Mouse (Mus musculus) myocyte (in vitro differentiated cells): ENCODE results near the gene Wwox. TPM values are rescaled to one million over a fixed set of nuclear protein-coding genes. Genes with fewer than 3 reads are reported as not detected.

Experiments
- H3K27me3 ChIP-seq: one replicate; pipeline ENCODE4 v1.6.1; 2011; ENCODE audit not compliant: control insufficient read depth, insufficient read depth, insufficient read length
- H3K36me3 ChIP-seq: one replicate; pipeline ENCODE4 v1.6.1; 2011; ENCODE audit not compliant: control insufficient read depth, insufficient read depth
- H3K4me2 ChIP-seq: one replicate; pipeline ENCODE4 v1.6.1; 2011; ENCODE audit warnings: low read depth, control low read depth
- H3K4me3 ChIP-seq: one replicate; pipeline ENCODE4 v1.5.1; 2011; ENCODE audit warnings: mild to moderate bottlenecking, control low read depth, moderate library complexity
- H3K79me2 ChIP-seq: one replicate; pipeline ENCODE4 v1.6.1; 2011; ENCODE audit not compliant: control insufficient read depth, insufficient read depth
- H3ac ChIP-seq: one replicate; pipeline ENCODE4 v1.6.1; 2011; ENCODE audit not compliant: control insufficient read depth, insufficient read length
- CEBPB ChIP-seq: IDR thresholded peaks from 2 replicates; pipeline ENCODE4 v1.6.1; 2011; ENCODE audit warnings: mild to moderate bottlenecking, moderate library complexity; ENCODE audit not compliant: poor library complexity, insufficient read depth, severe bottlenecking
- E2F4 ChIP-seq: IDR thresholded peaks from one replicate; pipeline ENCODE4 v1.6.1; 2011; ENCODE audit warnings: mild to moderate bottlenecking, control low read depth, moderate library complexity; ENCODE audit not compliant: insufficient read depth
- MAX ChIP-seq: IDR thresholded peaks from one replicate; pipeline ENCODE4 v1.6.1; 2011; ENCODE audit warnings: low read depth, mild to moderate bottlenecking, control low read depth
- MYOD1 ChIP-seq, 3 experiments: IDR thresholded peaks; one replicate each; pipeline ENCODE4 v1.6.1; 2011; ENCODE audit warnings: control low read depth in 2 of 3, low read depth in 2 of 3, mild to moderate bottlenecking in 2 of 3, moderate library complexity in 1 of 3; ENCODE audit not compliant: insufficient read length in 2 of 3, control insufficient read depth in 1 of 3
- MYOG ChIP-seq, 3 experiments: IDR thresholded peaks; one replicate each; pipeline ENCODE4 v1.6.1; 2011; ENCODE audit warnings: control low read depth in 2 of 3, low read depth in 2 of 3, mild to moderate bottlenecking in 2 of 3; ENCODE audit not compliant: insufficient read length in 2 of 3, control insufficient read depth in 1 of 3, insufficient read depth in 1 of 3
- POLR2A ChIP-seq: IDR thresholded peaks from one replicate; pipeline ENCODE4 v1.6.1; 2011; ENCODE audit warnings: low read depth, mild to moderate bottlenecking, control low read depth, moderate library complexity; ENCODE audit not compliant: insufficient read length
- POLR2AphosphoS2 ChIP-seq: IDR thresholded peaks from one replicate; pipeline ENCODE4 v1.6.1; 2011; ENCODE audit warnings: low read depth, control low read depth; ENCODE audit not compliant: insufficient read length
- REST ChIP-seq: IDR thresholded peaks from one replicate; pipeline ENCODE4 v1.6.1; 2011; ENCODE audit warnings: mild to moderate bottlenecking, control low read depth, moderate library complexity; ENCODE audit not compliant: insufficient read depth, insufficient read length
- SRF ChIP-seq: IDR thresholded peaks from one replicate; pipeline ENCODE4 v1.6.1; 2011; ENCODE audit warnings: low read depth; ENCODE audit not compliant: control insufficient read depth, insufficient read length
- TCF12 ChIP-seq: IDR thresholded peaks from one replicate; pipeline ENCODE4 v1.6.1; 2011; ENCODE audit warnings: mild to moderate bottlenecking, control low read depth; ENCODE audit not compliant: poor library complexity, insufficient read depth, severe bottlenecking
- TCF3 ChIP-seq: IDR thresholded peaks from one replicate; pipeline ENCODE4 v1.6.1; 2011; ENCODE audit warnings: low read depth, control low read depth; ENCODE audit not compliant: insufficient read length
- USF1 ChIP-seq: IDR thresholded peaks from one replicate; pipeline ENCODE4 v1.6.1; 2011; ENCODE audit warnings: low read depth, mild to moderate bottlenecking, control low read depth, moderate library complexity
- polyA plus RNA-seq: library from polyadenylated mRNA; unstranded; fragments of >200 nt; fragmentation: generic; extraction: Trizol; gene quantifications from one replicate; pipeline ENCODE4 v1.2.1, GENCODE M21; 2012; ENCODE audit warnings: missing spikeins

Gene Wwox
- polyA plus RNA-seq, 1 experiment = 8.6 TPM

GRCm38 (mm10) chr8:114573747-114574093, 134.3 kb downstream of the Wwox start:
- H3ac ChIP-seq = no peak overlapping the region
- TF ChIP-seq SRF (no peak), MAX (no peak), POLR2A (no peak), MYOD1 (IDR thresholded peaks at IDR 0.05; ENCODE audit: control insufficient read depth in 1 of 3, insufficient read length in 2 of 3, low read depth in 2 of 3) (no peak), TCF3 (no peak), TCF12 (no peak), E2F4 (no peak), MYOG (IDR thresholded peaks at IDR 0.05; ENCODE audit: control insufficient read depth in 1 of 3, insufficient read depth in 1 of 3, insufficient read length in 2 of 3, low read depth in 2 of 3) (no peak), CEBPB (no peak), POLR2AphosphoS2 (no peak), USF1 (no peak), REST (no peak)
- no peak overlapping the region for H3K4me3 ChIP-seq
- H3K27me3 ChIP-seq = no peaks in the 10 kb centered on the region
- H3K79me2 ChIP-seq = no peaks in the 10 kb centered on the region
- H3K4me2 ChIP-seq = no peak overlapping the region
- no peaks in the 10 kb centered on the region for H3K36me3 ChIP-seq

- H3ac ChIP-seq = no peak overlapping the region
- no peaks in the 10 kb centered on the region for H3K27me3 ChIP-seq
- no peak overlapping the region for H3K4me2 ChIP-seq
- no peak for TF ChIP-seq POLR2AphosphoS2
- H3K36me3 ChIP-seq = no peaks in the 10 kb centered on the region
- no peaks in the 10 kb centered on the region for H3K79me2 ChIP-seq
- H3K4me3 ChIP-seq = no peak overlapping the region
Measured at GRCm38 (mm10) chr8:114579292-114579691, 139.8 kb downstream of the Wwox start.

- Histone ChIP-seq H3ac (no peak overlapping the region), H3K27me3 (no peaks in the 10 kb centered on the region), H3K4me2 (no peak overlapping the region), H3K36me3 (no peaks in the 10 kb centered on the region), H3K4me3 (no peak overlapping the region), H3K79me2 (no peaks in the 10 kb centered on the region)
- TF ChIP-seq SRF = no peak
Measured at GRCm38 (mm10) chr8:114580684-114581083, 141.2 kb downstream of the Wwox start.

GRCm38 (mm10) chr8:114590336-114590867, 150.9 kb downstream of the Wwox start:
- Histone ChIP-seq H3K79me2 (no peaks in the 10 kb centered on the region), H3K4me3 (no peak overlapping the region), H3ac (no peak overlapping the region), H3K4me2 (no peak overlapping the region), H3K36me3 (no peaks in the 10 kb centered on the region), H3K27me3 (no peaks in the 10 kb centered on the region)
- TF ChIP-seq SRF (no peak), REST (no peak), MYOG (IDR thresholded peaks at IDR 0.05; ENCODE audit: control insufficient read depth in 1 of 3, insufficient read depth in 1 of 3, insufficient read length in 2 of 3, low read depth in 2 of 3) (no peak), CEBPB (no peak), MYOD1 (IDR thresholded peaks at IDR 0.05; ENCODE audit: control insufficient read depth in 1 of 3, insufficient read length in 2 of 3, low read depth in 2 of 3) (no peak), TCF3 (no peak), POLR2A (no peak), MAX (no peak), TCF12 (no peak), USF1 (no peak), POLR2AphosphoS2 (no peak), E2F4 (no peak)

GRCm38 (mm10) chr8:114591296-114592280, 152.1 kb downstream of the Wwox start:
- no peak overlapping the region for H3K4me3 ChIP-seq
- H3ac ChIP-seq = no peak overlapping the region
- no peaks in the 10 kb centered on the region for H3K36me3 ChIP-seq
- no peak for TF ChIP-seq POLR2A
- no peak for TF ChIP-seq USF1
- TF ChIP-seq E2F4 = no peak
- no peak for TF ChIP-seq TCF12
- no peak for TF ChIP-seq MYOG (IDR thresholded peaks at IDR 0.05; ENCODE audit: control insufficient read depth in 1 of 3, insufficient read depth in 1 of 3, insufficient read length in 2 of 3, low read depth in 2 of 3)
- no peak for TF ChIP-seq MYOD1 (IDR thresholded peaks at IDR 0.05; ENCODE audit: control insufficient read depth in 1 of 3, insufficient read length in 2 of 3, low read depth in 2 of 3)
- no peak for TF ChIP-seq SRF
- TF ChIP-seq TCF3 = no peak
- no peak for TF ChIP-seq MAX
- H3K27me3 ChIP-seq = no peaks in the 10 kb centered on the region
- no peaks in the 10 kb centered on the region for H3K79me2 ChIP-seq
- no peak overlapping the region for H3K4me2 ChIP-seq
